Mouse (Mus musculus): ENCODE measurements around the gene Cfdp1. TPM values are rescaled to one million over a fixed set of nuclear protein-coding genes. Genes with fewer than 3 reads are reported as not detected.
A peak's percentile ranks its signal among the peaks of the same experiment; 100 is the strongest.

Gene Cfdp1
- polyA plus RNA-seq, 1 experiment: 97.6 TPM

DNA sequence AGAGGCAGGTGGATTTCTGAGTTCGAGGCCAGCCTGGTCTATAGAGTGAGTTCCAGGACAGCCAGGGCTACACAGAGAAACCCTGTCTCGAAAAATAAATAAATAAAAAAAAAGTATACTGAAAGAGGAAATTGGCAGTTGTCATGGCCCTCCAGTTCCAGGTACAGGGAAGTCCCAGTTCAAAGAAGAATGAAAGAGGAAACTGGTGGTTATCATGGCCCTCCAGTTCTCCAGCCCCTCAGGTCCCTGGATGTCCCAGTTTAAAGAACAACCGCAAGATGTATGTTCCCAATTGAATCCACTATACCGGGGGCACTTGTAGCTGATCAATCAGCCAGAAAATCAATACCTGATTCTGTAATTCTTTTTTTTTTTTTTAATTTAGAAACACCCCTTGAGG lies 77.6 kb downstream of the Cfdp1 start:
- DNase-seq (ENCODE audit: low read depth): no peak
- TF ChIP-seq CTCF (IDR thresholded peaks at IDR 0.05; ENCODE audit: borderline replicate concordance, extremely low read depth, insufficient read depth, insufficient read length) (no peak), POLR2A (IDR thresholded peaks at IDR 0.05; ENCODE audit: borderline replicate concordance, extremely low read depth, insufficient read depth, insufficient read length, poor library complexity, severe bottlenecking) (no peak)

DNA sequence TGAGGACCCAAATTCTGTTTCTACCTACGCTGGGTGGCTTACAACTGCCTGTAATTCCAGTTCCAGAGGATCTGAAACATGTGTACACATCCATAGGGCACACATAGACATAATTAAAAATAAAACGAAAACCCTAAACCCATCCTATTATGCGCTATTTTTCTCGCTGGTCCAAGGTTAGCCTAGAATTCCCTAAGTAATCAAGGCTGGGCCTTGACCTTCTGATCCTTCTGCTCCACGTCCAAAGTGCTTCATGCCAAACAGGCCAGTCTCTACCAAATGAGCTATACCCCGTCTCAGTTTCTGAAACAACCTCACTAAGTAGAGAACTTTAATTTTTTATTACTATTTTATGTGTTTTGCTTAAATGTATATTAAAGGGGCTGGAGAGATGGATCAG lies 78.3 kb downstream of the Cfdp1 start:
- TF ChIP-seq POLR2A (IDR thresholded peaks at IDR 0.05; ENCODE audit: borderline replicate concordance, extremely low read depth, insufficient read depth, insufficient read length, poor library complexity, severe bottlenecking) (no peak), CTCF (IDR thresholded peaks at IDR 0.05; ENCODE audit: borderline replicate concordance, extremely low read depth, insufficient read depth, insufficient read length) (no peak)
- DNase-seq (ENCODE audit: low read depth): no peak

DNA sequence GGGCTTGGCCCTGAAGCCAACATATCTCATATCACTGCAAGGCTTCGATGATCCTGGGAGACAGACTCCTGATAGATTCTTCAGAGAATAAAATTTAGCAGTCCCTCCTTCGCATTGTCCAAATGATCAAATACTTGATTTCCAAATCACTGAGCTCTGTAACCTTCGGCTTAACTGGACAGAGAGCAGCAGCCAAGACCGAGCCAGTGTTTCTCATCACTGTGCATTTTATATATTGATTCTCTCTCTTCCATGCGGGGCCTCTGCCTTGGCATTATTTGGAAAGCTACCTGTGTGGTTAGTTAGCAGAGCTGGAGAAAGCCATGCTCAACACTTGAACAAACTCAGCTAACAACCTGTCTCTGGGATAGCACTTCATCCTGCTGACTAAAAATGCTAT lies 80.6 kb downstream of the Cfdp1 start:
- TF ChIP-seq CTCF (IDR thresholded peaks at IDR 0.05; ENCODE audit: borderline replicate concordance, extremely low read depth, insufficient read depth, insufficient read length): no peak
- no peak for TF ChIP-seq POLR2A (IDR thresholded peaks at IDR 0.05; ENCODE audit: borderline replicate concordance, extremely low read depth, insufficient read depth, insufficient read length, poor library complexity, severe bottlenecking)
- DNase-seq (ENCODE audit: low read depth): no peak

DNA sequence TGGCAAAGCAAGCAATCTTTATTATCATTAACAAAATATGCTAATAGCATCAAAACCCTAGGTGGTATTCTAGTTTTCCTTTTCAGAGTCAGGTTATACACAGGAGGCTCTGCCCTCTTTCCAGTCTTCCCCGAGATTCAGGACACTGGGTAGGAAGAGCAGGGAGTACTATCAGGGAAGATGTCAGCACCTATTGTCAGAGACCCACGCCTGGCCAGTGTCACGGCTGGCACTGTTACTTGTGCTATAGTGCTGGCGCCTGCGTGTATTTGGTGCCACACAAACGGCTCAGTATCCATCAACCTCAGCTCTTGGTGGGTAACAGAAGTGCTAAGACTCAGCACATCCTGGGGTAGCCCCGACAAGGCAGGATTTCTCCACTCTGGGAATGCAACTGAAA lies 81.0 kb downstream of the Cfdp1 start:
- DNase-seq (ENCODE audit: low read depth): no peak
- TF ChIP-seq CTCF (IDR thresholded peaks at IDR 0.05; ENCODE audit: borderline replicate concordance, extremely low read depth, insufficient read depth, insufficient read length): no peak
- no peak for TF ChIP-seq POLR2A (IDR thresholded peaks at IDR 0.05; ENCODE audit: borderline replicate concordance, extremely low read depth, insufficient read depth, insufficient read length, poor library complexity, severe bottlenecking)

DNA sequence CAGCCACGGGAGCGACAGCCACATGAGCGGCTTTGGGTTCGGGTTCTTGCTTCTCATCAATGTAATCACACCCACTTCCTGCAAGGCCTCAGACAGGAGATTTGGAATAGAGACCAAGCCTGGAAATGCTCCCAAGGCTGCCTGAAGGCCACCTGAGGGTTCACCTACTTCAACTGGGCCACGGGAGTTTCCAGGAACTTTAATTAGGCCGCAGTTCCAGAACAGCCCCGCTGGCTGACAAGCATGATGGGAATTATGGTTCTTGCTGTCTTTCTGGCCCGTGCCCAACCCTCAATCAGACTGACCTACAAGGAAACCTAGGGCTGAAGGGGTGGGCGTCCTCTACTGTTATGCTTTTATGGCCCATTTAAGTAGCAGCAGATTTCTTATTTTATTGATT lies 82.0 kb downstream of the Cfdp1 start:
- DNase-seq (ENCODE audit: low read depth): no peak
- TF ChIP-seq POLR2A (IDR thresholded peaks at IDR 0.05; ENCODE audit: borderline replicate concordance, extremely low read depth, insufficient read depth, insufficient read length, poor library complexity, severe bottlenecking): no peak
- TF ChIP-seq CTCF (IDR thresholded peaks at IDR 0.05; ENCODE audit: borderline replicate concordance, extremely low read depth, insufficient read depth, insufficient read length): no peak

DNA sequence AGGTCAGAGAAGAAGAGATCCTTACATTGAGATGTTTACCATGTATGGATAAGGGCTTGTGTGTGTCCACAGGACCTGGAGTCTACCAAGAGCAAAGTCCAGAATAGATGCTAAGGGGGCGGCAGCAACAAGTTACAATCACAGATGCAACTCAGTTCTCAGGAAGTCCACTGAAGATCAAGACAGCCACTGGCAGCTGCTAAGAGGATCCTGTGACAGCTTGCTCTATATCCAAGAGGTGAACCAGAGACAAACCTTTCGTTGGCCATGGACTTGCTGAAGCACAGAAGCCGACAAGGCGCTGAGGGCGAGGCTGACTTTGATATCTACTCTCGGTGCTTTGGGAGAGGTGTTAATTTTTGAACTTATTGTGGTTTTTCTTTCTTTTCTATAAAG lies 82.5 kb downstream of the Cfdp1 start:
- no peak for DNase-seq (ENCODE audit: low read depth)
- TF ChIP-seq POLR2A (IDR thresholded peaks at IDR 0.05; ENCODE audit: borderline replicate concordance, extremely low read depth, insufficient read depth, insufficient read length, poor library complexity, severe bottlenecking) (no peak), CTCF (IDR thresholded peaks at IDR 0.05; ENCODE audit: borderline replicate concordance, extremely low read depth, insufficient read depth, insufficient read length) (no peak)

DNA sequence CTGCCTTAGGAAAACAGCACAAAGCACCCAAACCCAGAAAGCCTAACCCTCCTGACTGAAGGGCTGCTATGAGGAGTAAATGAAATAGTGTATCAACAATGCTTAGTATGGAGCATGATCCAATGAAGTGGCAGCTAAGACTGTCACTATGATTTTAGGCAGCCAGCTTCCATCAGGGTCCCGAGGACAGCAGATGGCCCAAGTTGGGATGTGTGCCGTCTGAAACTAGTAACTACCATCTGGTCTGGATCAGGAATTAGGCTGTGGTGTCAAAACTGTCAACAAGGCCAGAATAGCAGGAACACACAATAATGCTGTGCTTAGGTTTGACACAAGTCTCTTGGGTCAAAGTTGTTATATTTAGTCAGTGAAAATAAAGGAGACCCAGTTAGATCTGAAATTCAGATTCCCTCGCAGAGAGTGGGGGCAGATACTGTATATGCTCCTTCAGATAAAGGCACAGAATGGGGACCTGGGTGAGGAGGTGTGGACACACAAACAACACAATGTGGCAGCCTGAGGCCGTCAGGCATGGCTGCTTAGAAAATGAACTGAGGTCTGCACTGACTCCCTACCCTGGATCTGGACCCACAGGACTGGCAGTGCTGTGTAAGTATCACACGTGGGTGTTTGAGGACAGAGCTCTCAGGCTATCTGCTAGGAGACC lies 83.0 kb downstream of the Cfdp1 start:
- TF ChIP-seq POLR2A (IDR thresholded peaks at IDR 0.05; ENCODE audit: borderline replicate concordance, extremely low read depth, insufficient read depth, insufficient read length, poor library complexity, severe bottlenecking): no peak
- TF ChIP-seq CTCF (IDR thresholded peaks at IDR 0.05; ENCODE audit: borderline replicate concordance, extremely low read depth, insufficient read depth, insufficient read length): no peak
- peak; percentile 89 for DNase-seq (ENCODE audit: low read depth)

DNA sequence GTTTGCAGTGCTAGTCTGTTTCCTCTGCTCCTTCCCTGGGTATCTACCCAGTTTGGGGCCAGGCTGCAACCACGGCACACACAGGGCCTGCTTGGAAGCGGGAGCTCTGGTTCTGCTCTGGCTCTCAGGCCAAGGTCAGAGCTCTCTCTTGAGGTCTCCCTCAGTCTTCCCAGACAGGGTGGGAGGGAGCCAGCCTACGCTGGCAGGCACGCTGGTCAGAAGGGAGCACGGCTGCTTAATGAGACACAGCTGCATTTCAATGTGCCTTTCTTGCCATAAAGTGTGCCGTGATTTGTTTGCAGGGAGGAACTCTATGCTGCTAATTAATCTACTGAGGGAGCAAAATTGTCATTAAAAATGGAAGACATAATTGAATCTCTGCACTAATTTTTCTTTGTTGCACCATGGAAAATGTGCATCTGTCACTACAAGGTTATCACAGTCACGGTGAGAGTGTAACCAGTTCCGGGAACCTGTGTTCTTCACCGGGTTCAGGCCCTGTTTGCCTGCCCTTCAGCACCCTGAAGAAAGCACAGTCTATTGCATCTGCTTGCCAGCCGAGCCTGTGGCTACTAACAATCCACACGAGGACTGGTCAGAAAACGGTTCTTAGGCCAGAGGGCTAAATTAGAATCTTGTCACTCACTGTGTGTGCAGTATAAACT lies 84.2 kb downstream of the Cfdp1 start:
- TF ChIP-seq POLR2A (IDR thresholded peaks at IDR 0.05; ENCODE audit: borderline replicate concordance, extremely low read depth, insufficient read depth, insufficient read length, poor library complexity, severe bottlenecking) (no peak), CTCF (IDR thresholded peaks at IDR 0.05; ENCODE audit: borderline replicate concordance, extremely low read depth, insufficient read depth, insufficient read length) (no peak)
- peak; percentile 86 for DNase-seq (ENCODE audit: low read depth)

DNA sequence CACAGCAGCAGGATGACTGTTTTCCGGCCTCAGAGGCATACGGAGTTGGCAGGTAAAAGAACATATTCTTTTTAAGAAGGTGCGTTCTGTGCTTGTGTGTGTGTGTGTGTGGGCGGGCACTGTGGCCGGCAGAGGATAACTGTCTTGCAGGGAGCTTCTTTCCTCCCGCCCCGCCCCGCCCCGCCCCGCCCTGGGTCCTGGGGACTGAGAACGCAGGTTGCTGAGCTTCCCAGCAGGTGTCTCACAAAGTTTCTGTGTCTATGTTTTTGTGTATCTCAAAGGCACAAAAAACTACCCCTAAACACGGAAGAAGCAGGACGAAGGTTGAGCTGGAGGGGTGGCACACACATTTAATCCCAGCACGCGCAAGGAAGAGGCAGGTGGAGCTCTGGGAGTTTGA lies 84.8 kb downstream of the Cfdp1 start:
- DNase-seq (ENCODE audit: low read depth): no peak
- TF ChIP-seq CTCF (IDR thresholded peaks at IDR 0.05; ENCODE audit: borderline replicate concordance, extremely low read depth, insufficient read depth, insufficient read length): no peak
- TF ChIP-seq POLR2A (IDR thresholded peaks at IDR 0.05; ENCODE audit: borderline replicate concordance, extremely low read depth, insufficient read depth, insufficient read length, poor library complexity, severe bottlenecking): no peak

DNA sequence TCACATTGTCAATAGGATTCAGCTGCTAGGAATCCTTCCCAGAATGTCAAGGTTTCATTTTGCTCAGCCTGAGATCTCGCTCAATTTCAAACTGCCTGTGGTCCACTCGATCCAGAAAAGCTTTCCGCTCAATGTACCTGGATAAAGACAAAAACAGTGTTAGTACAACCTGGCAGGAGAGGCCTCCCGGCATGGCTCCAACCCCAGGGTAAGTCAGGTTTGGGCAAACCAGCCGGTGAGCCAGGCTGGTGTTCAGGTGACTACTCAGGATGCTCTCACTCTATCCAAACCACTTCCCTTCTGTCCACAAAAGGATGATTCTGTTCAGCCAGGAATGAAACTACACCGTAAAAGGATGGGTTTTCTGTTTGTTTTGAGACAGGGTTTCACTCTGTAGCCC lies 85.4 kb downstream of the Cfdp1 start:
- no peak for DNase-seq (ENCODE audit: low read depth)
- TF ChIP-seq CTCF (IDR thresholded peaks at IDR 0.05; ENCODE audit: borderline replicate concordance, extremely low read depth, insufficient read depth, insufficient read length): no peak
- no peak for TF ChIP-seq POLR2A (IDR thresholded peaks at IDR 0.05; ENCODE audit: borderline replicate concordance, extremely low read depth, insufficient read depth, insufficient read length, poor library complexity, severe bottlenecking)

DNA sequence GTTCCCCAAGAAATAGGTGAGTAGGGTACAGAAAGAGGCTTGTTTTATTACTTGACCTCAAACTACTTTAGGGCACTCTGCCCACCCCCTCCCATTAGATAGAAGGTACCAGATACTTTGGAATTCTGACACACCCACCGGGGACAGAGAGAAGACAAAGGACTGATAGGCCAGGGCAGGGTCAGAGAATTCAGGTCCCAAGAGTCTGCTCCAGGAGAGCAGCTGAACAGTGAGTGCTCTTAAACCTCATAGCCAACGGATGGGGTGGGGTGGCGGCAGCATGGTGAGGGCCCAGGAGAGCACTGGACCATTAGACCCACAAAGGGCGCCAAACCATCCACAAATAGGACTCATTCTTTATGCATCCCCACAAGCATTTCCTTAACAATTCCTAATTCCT lies 88.5 kb downstream of the Cfdp1 start:
- TF ChIP-seq POLR2A (IDR thresholded peaks at IDR 0.05; ENCODE audit: borderline replicate concordance, extremely low read depth, insufficient read depth, insufficient read length, poor library complexity, severe bottlenecking) (no peak), CTCF (IDR thresholded peaks at IDR 0.05; ENCODE audit: borderline replicate concordance, extremely low read depth, insufficient read depth, insufficient read length) (no peak)

DNA sequence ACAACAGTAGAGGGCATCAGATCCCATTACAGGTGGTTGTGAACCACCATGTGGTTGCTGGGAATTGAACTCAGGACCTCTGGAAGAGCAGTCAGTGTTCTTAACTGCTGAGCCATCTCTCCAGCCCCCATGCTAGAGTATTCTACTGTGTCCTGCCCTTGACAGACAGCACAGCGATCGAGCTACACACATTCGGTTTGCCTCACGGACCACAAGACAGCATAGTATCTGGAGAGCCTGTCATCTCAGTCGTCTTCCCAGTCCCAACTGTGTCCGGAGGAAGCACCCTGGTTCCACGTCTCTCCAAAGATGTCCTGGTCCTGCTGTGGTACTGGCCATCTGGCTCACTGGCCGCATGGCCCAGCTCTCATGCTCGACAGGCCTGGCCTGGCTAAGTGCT lies 89.0 kb downstream of the Cfdp1 start:
- TF ChIP-seq POLR2A (IDR thresholded peaks at IDR 0.05; ENCODE audit: borderline replicate concordance, extremely low read depth, insufficient read depth, insufficient read length, poor library complexity, severe bottlenecking): no peak
- TF ChIP-seq CTCF (IDR thresholded peaks at IDR 0.05; ENCODE audit: borderline replicate concordance, extremely low read depth, insufficient read depth, insufficient read length): no peak
- DNase-seq (ENCODE audit: low read depth): no peak

More for the DNA sequence above, 88.5 kb downstream of the Cfdp1 start:
- no peak for DNase-seq (ENCODE audit: low read depth)

All from brain, embryonic 14.5 days (tissue).